Mouse (Mus musculus): ENCODE measurements around the gene Coro1c.
A peak's percentile ranks its signal among the peaks of the same experiment; 100 is the strongest.

Coro1c gene

GRCm38 (mm10) chr5:113908592-113909441 lies at the start of gene Coro1c:
TSS of gene Coro1c (minus strand) at chr5:113908758.
- DNase-seq (ENCODE audit: low spot score in 2 of 2), result peak; percentile 96 to 97

GRCm38 (mm10) chr5:113956510-113956909 lies 48.0 kb upstream of the Coro1c start:
- peak; percentile 65 to 84 for DNase-seq (ENCODE audit: low spot score in 2 of 2)

GRCm38 (mm10) chr5:113955691-113956090 lies 47.1 kb upstream of the Coro1c start:
- no peak for DNase-seq (ENCODE audit: low spot score in 2 of 2)

GRCm38 (mm10) chr5:113955281-113955680 lies 46.7 kb upstream of the Coro1c start:
- DNase-seq (ENCODE audit: low spot score in 2 of 2), result no peak

GRCm38 (mm10) chr5:113954421-113954820 lies 45.9 kb upstream of the Coro1c start:
- DNase-seq (ENCODE audit: low spot score in 2 of 2), result peak; percentile 87 to 94

- no peak for DNase-seq (ENCODE audit: low spot score in 2 of 2)
Measured at GRCm38 (mm10) chr5:113952519-113952918, 44.0 kb upstream of the Coro1c start.

GRCm38 (mm10) chr5:113951693-113952071 lies 43.1 kb upstream of the Coro1c start:
- no peak for DNase-seq (ENCODE audit: low spot score in 2 of 2)

GRCm38 (mm10) chr5:113950786-113951692 lies 42.5 kb upstream of the Coro1c start:
- DNase-seq (ENCODE audit: low spot score in 2 of 2), result no peak

- DNase-seq (ENCODE audit: low spot score in 2 of 2), result no peak
Measured at GRCm38 (mm10) chr5:113950133-113950532, 41.6 kb upstream of the Coro1c start.

- no peak for DNase-seq (ENCODE audit: low spot score in 2 of 2)
Measured at GRCm38 (mm10) chr5:113947280-113947679, 38.7 kb upstream of the Coro1c start.

GRCm38 (mm10) chr5:113945126-113945525 lies 36.6 kb upstream of the Coro1c start:
- no peak for DNase-seq (ENCODE audit: low spot score in 2 of 2)

GRCm38 (mm10) chr5:113943328-113943727 lies 34.8 kb upstream of the Coro1c start:
- no peak for DNase-seq (ENCODE audit: low spot score in 2 of 2)

GRCm38 (mm10) chr5:113942580-113942979 lies 34.0 kb upstream of the Coro1c start:
- no peak for DNase-seq (ENCODE audit: low spot score in 2 of 2)

- DNase-seq (ENCODE audit: low spot score in 2 of 2), result no peak
Measured at GRCm38 (mm10) chr5:113939263-113939900, 30.8 kb upstream of the Coro1c start.

- no peak for DNase-seq (ENCODE audit: low spot score in 2 of 2)
Measured at GRCm38 (mm10) chr5:113937650-113938049, 29.1 kb upstream of the Coro1c start.

- DNase-seq (ENCODE audit: low spot score in 2 of 2), result no peak
Measured at GRCm38 (mm10) chr5:113933889-113934288, 25.3 kb upstream of the Coro1c start.

GRCm38 (mm10) chr5:113933480-113933879 lies 24.9 kb upstream of the Coro1c start:
- no peak for DNase-seq (ENCODE audit: low spot score in 2 of 2)

- DNase-seq (ENCODE audit: low spot score in 2 of 2), result no peak
Measured at GRCm38 (mm10) chr5:113932310-113932709, 23.8 kb upstream of the Coro1c start.

- DNase-seq (ENCODE audit: low spot score in 2 of 2), result peak in 1 of 2 experiments; percentile 21
Measured at GRCm38 (mm10) chr5:113930648-113931609, 22.4 kb upstream of the Coro1c start.

GRCm38 (mm10) chr5:113929950-113930647 lies 21.5 kb upstream of the Coro1c start:
- no peak for DNase-seq (ENCODE audit: low spot score in 2 of 2)
